Mouse (Mus musculus) E14TG2a.4 (cell line): ENCODE measurements at regions not wholly inside any gene's neighbourhood (a gene's known extent, or its start where the extent isn't known, plus 50 kb on each side); places are given as distances from the start of the nearest gene placed in this dataset.

ENCODE experiments used
- H3K27me3 ChIP-seq: 2 replicates; pipeline ENCODE4 v1.6.1; 2014; ENCODE audit warnings: low read length, control low read depth; ENCODE audit not compliant: insufficient read depth
- H3K36me3 ChIP-seq: 2 replicates; pipeline ENCODE4 v1.6.1; 2014; ENCODE audit warnings: low read length, control low read depth; ENCODE audit not compliant: insufficient read depth
- H3K4me1 ChIP-seq: replicated peaks from 2 replicates; pipeline ENCODE4 v1.6.1; 2014; ENCODE audit warnings: low read depth, low read length, control low read depth
- H3K4me3 ChIP-seq: replicated peaks from 2 replicates; pipeline ENCODE4 v1.5.1; 2014; ENCODE audit warnings: mild to moderate bottlenecking, low read length
- H3K9me3 ChIP-seq: 2 replicates; pipeline ENCODE4 v1.6.1; 2014; ENCODE audit warnings: low read length, control low read depth
- CTCF ChIP-seq: conservative IDR thresholded peaks from 2 replicates; pipeline ENCODE4 v1.5.1; 2014; ENCODE audit warnings: low read length
- NANOG ChIP-seq: IDR thresholded peaks from 2 replicates; pipeline ENCODE4 v1.6.1; 2014; ENCODE audit warnings: borderline replicate concordance, low read length, mixed read lengths
- POU5F1 ChIP-seq: IDR thresholded peaks from 2 replicates; pipeline ENCODE4 v1.6.1; 2014; ENCODE audit warnings: low read length, borderline replicate concordance

- Histone ChIP-seq H3K4me3 (no peak overlapping the region), H3K27me3 (no peaks in the 10 kb centered on the region), H3K4me1 (no peaks in the 10 kb centered on the region), H3K36me3 (no peaks in the 10 kb centered on the region), H3K9me3 (no peaks in the 10 kb centered on the region)
- TF ChIP-seq POU5F1 (no peak), NANOG (no peak), CTCF (peak; percentile 11; the same call in 1 of the 2 replicates)
These were observed 302.6 kb upstream of the Hsf2 start for GRCm38 (mm10) chr10:57183560-57183959.

GRCm38 (mm10) chr10:57210701-57211100 is 275.5 kb upstream of the Hsf2 start:
- H3K4me3 ChIP-seq: no peak overlapping the region
- 0 out of 2 replicates have a peak, but pooled peaks cover 4% of the 10 kb centered on the region for H3K9me3 ChIP-seq
- no peaks in the 10 kb centered on the region for H3K36me3 ChIP-seq
- TF ChIP-seq POU5F1: no peak
- TF ChIP-seq NANOG: no peak
- no peak for TF ChIP-seq CTCF
- no peaks in the 10 kb centered on the region for H3K4me1 ChIP-seq
- H3K27me3 ChIP-seq: no peaks in the 10 kb centered on the region

- H3K36me3 ChIP-seq: no peaks in the 10 kb centered on the region
- no peaks in the 10 kb centered on the region for H3K4me1 ChIP-seq
- H3K9me3 ChIP-seq: no peaks in the 10 kb centered on the region
- no peaks in the 10 kb centered on the region for H3K27me3 ChIP-seq
- TF ChIP-seq CTCF: no peak
- TF ChIP-seq NANOG: no peak
- no peak for TF ChIP-seq POU5F1
- no peak overlapping the region for H3K4me3 ChIP-seq
These were observed 255.1 kb upstream of the Hsf2 start for GRCm38 (mm10) chr10:57231117-57231516.

- H3K36me3 ChIP-seq: no peaks in the 10 kb centered on the region
- no peaks in the 10 kb centered on the region for H3K4me1 ChIP-seq
- H3K27me3 ChIP-seq: no peaks in the 10 kb centered on the region
- H3K9me3 ChIP-seq: no peaks in the 10 kb centered on the region
- no peak for TF ChIP-seq POU5F1
- no peak overlapping the region for H3K4me3 ChIP-seq
These were observed 205.0 kb upstream of the Hsf2 start for GRCm38 (mm10) chr10:57281220-57281619.

GRCm38 (mm10) chr10:57282896-57283295 is 203.3 kb upstream of the Hsf2 start:
- H3K4me1 ChIP-seq: no peaks in the 10 kb centered on the region
- H3K27me3 ChIP-seq: no peaks in the 10 kb centered on the region
- no peaks in the 10 kb centered on the region for H3K36me3 ChIP-seq
- no peaks in the 10 kb centered on the region for H3K9me3 ChIP-seq
- no peak for TF ChIP-seq NANOG
- no peak for TF ChIP-seq CTCF
- no peak for TF ChIP-seq POU5F1
- H3K4me3 ChIP-seq: no peak overlapping the region

- TF ChIP-seq NANOG: no peak
- no peak for TF ChIP-seq CTCF
- TF ChIP-seq POU5F1: no peak
- Histone ChIP-seq H3K36me3 (no peaks in the 10 kb centered on the region), H3K9me3 (no peaks in the 10 kb centered on the region), H3K27me3 (no peaks in the 10 kb centered on the region), H3K4me1 (no peaks in the 10 kb centered on the region), H3K4me3 (no peak overlapping the region)
These were observed 194.6 kb upstream of the Hsf2 start for GRCm38 (mm10) chr10:57291596-57291995.

GRCm38 (mm10) chr10:57313799-57314198 is 172.4 kb upstream of the Hsf2 start:
- TF ChIP-seq NANOG: no peak
- TF ChIP-seq POU5F1: no peak
- no peak for TF ChIP-seq CTCF
- no peaks in the 10 kb centered on the region for H3K27me3 ChIP-seq
- no peak overlapping the region for H3K4me3 ChIP-seq
- H3K4me1 ChIP-seq: no peaks in the 10 kb centered on the region
- H3K9me3 ChIP-seq: no peaks in the 10 kb centered on the region
- no peaks in the 10 kb centered on the region for H3K36me3 ChIP-seq

- no peak for TF ChIP-seq POU5F1
- no peak for TF ChIP-seq NANOG
- no peak for TF ChIP-seq CTCF
These were observed 169.1 kb upstream of the Hsf2 start for GRCm38 (mm10) chr10:57317067-57317466.

GRCm38 (mm10) chr10:57319171-57319570 is 167.0 kb upstream of the Hsf2 start:
- no peak for TF ChIP-seq CTCF
- no peak for TF ChIP-seq NANOG
- TF ChIP-seq POU5F1: no peak
- Histone ChIP-seq H3K4me3 (no peak overlapping the region), H3K4me1 (no peaks in the 10 kb centered on the region), H3K27me3 (no peaks in the 10 kb centered on the region), H3K36me3 (no peaks in the 10 kb centered on the region), H3K9me3 (no peaks in the 10 kb centered on the region)

More at GRCm38 (mm10) chr10:57317067-57317466, 169.1 kb upstream of the Hsf2 start:
- Histone ChIP-seq H3K9me3 (no peaks in the 10 kb centered on the region), H3K4me1 (no peaks in the 10 kb centered on the region), H3K36me3 (no peaks in the 10 kb centered on the region), H3K4me3 (no peak overlapping the region), H3K27me3 (no peaks in the 10 kb centered on the region)
